ENCODE assay signal across 8 mouse cellular contexts in genomic region chr2:152805111-152805490, GRCm38 (mm10). TPM values are rescaled to one million over a fixed set of nuclear protein-coding genes. Genes with fewer than 3 reads are reported as not detected.
DNase-seq lines count a peak whose midpoint lies in the region; ATAC-seq and TF ChIP-seq lines count a peak whose summit lies in the region.

No protein-coding gene starts in this region.

- no peak for TF ChIP-seq CTCF in cerebellum, adult 2 months (IDR thresholded peaks at IDR 0.05; ENCODE audit: borderline replicate concordance, insufficient read depth, low read depth, low read length)
- TF ChIP-seq CTCF in kidney, postnatal 0 days (IDR thresholded peaks at IDR 0.05; ENCODE audit: low read depth), result no peak

- H3K4me3 ChIP-seq in cerebellum, adult 2 months (replicated peaks; ENCODE audit: insufficient read depth, low read depth, low read length), result no peak overlapping the region
- no peak overlapping the region for H3K4me3 ChIP-seq in kidney, postnatal 0 days (replicated peaks; ENCODE audit: low read depth, low read length)
- H3K4me3 ChIP-seq in embryonic facial prominence, embryonic 15.5 days (replicated peaks), result no peak overlapping the region
- no peak overlapping the region; the same call in 1 of the 2 replicates for H3K4me3 ChIP-seq in liver, embryonic 16.5 days (ENCODE audit: low read depth, low read length)

- WGBS in cerebellum, adult 2 months, result 20% methylated on average over 5 of the region's 5 CpGs
- 44% methylated on average over 5 of the region's 5 CpGs for WGBS in kidney, postnatal 0 days
- WGBS in embryonic facial prominence, embryonic 15.5 days, result 23% methylated on average over 5 of the region's 5 CpGs
- WGBS in liver, embryonic 16.5 days (ENCODE audit: insufficient replicate concordance), result 67% methylated on average over 5 of the region's 5 CpGs

- ATAC-seq in kidney, postnatal 0 days (replicated peaks; ENCODE audit: low FRiP score, low read depth), result no peak
- no peak for ATAC-seq in embryonic facial prominence, embryonic 15.5 days (ENCODE audit: insufficient number of reproducible peaks, low FRiP score, low TSS enrichment, low read depth)
- no peak for ATAC-seq in liver, embryonic 16.5 days (ENCODE audit: low read depth)

- H3K27ac ChIP-seq in cerebellum, adult 2 months (ENCODE audit: insufficient read depth, low read length), result peak overlapping the region; percentile 81
- peak overlapping the region; percentile 70 for H3K27ac ChIP-seq in kidney, postnatal 0 days
- H3K27ac ChIP-seq in embryonic facial prominence, embryonic 15.5 days (replicated peaks), result peak overlapping the region; percentile 68
- peak overlapping the region; percentile 79 for H3K27ac ChIP-seq in liver, embryonic 16.5 days (ENCODE audit: low read length)

- H3K9me3 ChIP-seq in kidney, postnatal 0 days (replicated peaks; ENCODE audit: low read length), result no peaks in the 10 kb centered on the region
- H3K9me3 ChIP-seq in embryonic facial prominence, embryonic 15.5 days (replicated peaks), result no peaks in the 10 kb centered on the region
- no peaks in the 10 kb centered on the region for H3K9me3 ChIP-seq in liver, embryonic 16.5 days (replicated peaks; ENCODE audit: control insufficient read depth, low read length)

- no peaks in the 10 kb centered on the region for H3K27me3 ChIP-seq in cerebellum, adult 2 months (ENCODE audit: control insufficient read depth, insufficient read depth, low read length)
- no peaks in the 10 kb centered on the region for H3K27me3 ChIP-seq in kidney, postnatal 0 days (ENCODE audit: insufficient read depth, low read length)
- H3K27me3 ChIP-seq in embryonic facial prominence, embryonic 15.5 days, result no peaks in the 10 kb centered on the region
- H3K27me3 ChIP-seq in liver, embryonic 16.5 days (ENCODE audit: control insufficient read depth, insufficient read depth, low read depth, low read length), result no peaks in the 10 kb centered on the region

- H3K36me3 ChIP-seq in kidney, postnatal 0 days (ENCODE audit: insufficient read depth, low read length), result 0 out of 2 replicates have a peak, but pooled peaks cover 3% of the 10 kb centered on the region
- H3K36me3 ChIP-seq in embryonic facial prominence, embryonic 15.5 days, result no peaks in the 10 kb centered on the region
- H3K36me3 ChIP-seq in liver, embryonic 16.5 days (ENCODE audit: control insufficient read depth, insufficient read depth), result no peaks in the 10 kb centered on the region; the same call in 1 of the 2 replicates

- H3K4me1 ChIP-seq in cerebellum, adult 2 months (ENCODE audit: control insufficient read depth, insufficient read depth, low read length), result peaks cover 48% of the 10 kb centered on the region
- H3K4me1 ChIP-seq in kidney, postnatal 0 days (replicated peaks; ENCODE audit: insufficient read depth, low read length), result peaks cover 24% of the 10 kb centered on the region
- H3K4me1 ChIP-seq in embryonic facial prominence, embryonic 15.5 days, result peaks cover 29% of the 10 kb centered on the region
- peaks cover 78% of the 10 kb centered on the region for H3K4me1 ChIP-seq in liver, embryonic 16.5 days (ENCODE audit: control insufficient read depth, low read depth, low read length)

- H3K4me2 ChIP-seq in kidney, postnatal 0 days (ENCODE audit: low read length), result no peak overlapping the region
- no peak overlapping the region for H3K4me2 ChIP-seq in embryonic facial prominence, embryonic 15.5 days (replicated peaks)
- H3K4me2 ChIP-seq in liver, embryonic 16.5 days (ENCODE audit: low read depth, low read length), result peak overlapping the region; percentile 42; the same call in 1 of the 2 replicates

- H3K9ac ChIP-seq in kidney, postnatal 0 days (ENCODE audit: low read depth, low read length), result no peak overlapping the region
- H3K9ac ChIP-seq in embryonic facial prominence, embryonic 15.5 days, result no peak overlapping the region
- H3K9ac ChIP-seq in liver, embryonic 16.5 days (ENCODE audit: low read depth, low read length), result peak overlapping the region; percentile 59; the same call in 1 of the 2 replicates

- TF ChIP-seq POLR2A in cerebellum, adult 2 months (IDR thresholded peaks at IDR 0.05; ENCODE audit: borderline replicate concordance, insufficient read depth, low read length), result no peak

- DNase-seq in cerebellum, adult 2 months, result no peak
- DNase-seq in cerebellum, adult 18-20 months, result no peak
- DNase-seq in kidney, postnatal 0 days (ENCODE audit: low spot score), result no peak
- DNase-seq in kidney, postnatal 4 days, result no peak
- no peak for DNase-seq in adrenal gland, postnatal 36 days
- DNase-seq in frontal cortex, adult 2 months (ENCODE audit: extremely low spot score in 1 of 2, low spot score in 1 of 2), result no peak

RNA-seq across cellular contexts. Expression of gene Bcl2l1, which starts 26.4 kb away (rescaled TPM):
- 141 and 142 TPM in 2 replicates for polyA plus RNA-seq in cerebellum, adult 2 months (2012; rRNA removed)
- 95.6 and 98.7 TPM in 2 replicates for polyA plus RNA-seq in kidney, postnatal 0 days (2015; fragmentation: Nextera tagmentation; extraction: Ambion mirVana)
- polyA plus RNA-seq in embryonic facial prominence, embryonic 15.5 days (2015; fragmentation: Nextera tagmentation; extraction: Ambion mirVana), result 99.1 and 99.7 TPM in 2 replicates
- polyA plus RNA-seq in liver, embryonic 16.5 days (2015; fragmentation: Nextera tagmentation; extraction: Ambion mirVana), result 213 and 241 TPM in 2 replicates
- total RNA-seq in adrenal gland, postnatal 36 days (2021), result 10 to 100 TPM; 58.2 to 93.9 TPM
- polyA plus RNA-seq in frontal cortex, adult 2 months (2012; rRNA removed), result 91.7 and 91.8 TPM in 2 replicates

RNA-seq across cellular contexts. Expression of gene Tpx2, which starts 42.7 kb away (rescaled TPM):
- polyA plus RNA-seq in cerebellum, adult 2 months (2012; rRNA removed), result 1.2 TPM in 2 replicates
- 37.3 and 41.4 TPM in 2 replicates for polyA plus RNA-seq in kidney, postnatal 0 days (2015; fragmentation: Nextera tagmentation; extraction: Ambion mirVana)
- polyA plus RNA-seq in embryonic facial prominence, embryonic 15.5 days (2015; fragmentation: Nextera tagmentation; extraction: Ambion mirVana), result 60.1 and 60.6 TPM in 2 replicates
- polyA plus RNA-seq in liver, embryonic 16.5 days (2015; fragmentation: Nextera tagmentation; extraction: Ambion mirVana), result 57.7 and 58.9 TPM in 2 replicates
- total RNA-seq in adrenal gland, postnatal 36 days (2021), result 1 to 10 TPM; 5.1 to 6.2 TPM
- 1.6 and 1.7 TPM in 2 replicates for polyA plus RNA-seq in frontal cortex, adult 2 months (2012; rRNA removed)

RNA-seq across cellular contexts. Expression of gene Cox4i2, which starts 51.1 kb away (rescaled TPM):
- polyA plus RNA-seq in cerebellum, adult 2 months (2012; rRNA removed), result 9.2 and 9.7 TPM in 2 replicates
- 15.8 and 16.3 TPM in 2 replicates for polyA plus RNA-seq in kidney, postnatal 0 days (2015; fragmentation: Nextera tagmentation; extraction: Ambion mirVana)
- polyA plus RNA-seq in embryonic facial prominence, embryonic 15.5 days (2015; fragmentation: Nextera tagmentation; extraction: Ambion mirVana), result 37.7 and 37.9 TPM in 2 replicates
- 0.95 and 1.4 TPM in 2 replicates for polyA plus RNA-seq in liver, embryonic 16.5 days (2015; fragmentation: Nextera tagmentation; extraction: Ambion mirVana)
- total RNA-seq in adrenal gland, postnatal 36 days (2021), result 1 to 10 TPM; 3.0 to 4.0 TPM
- 6.9 and 7.6 TPM in 2 replicates for polyA plus RNA-seq in frontal cortex, adult 2 months (2012; rRNA removed)

Comparison
In these comparisons a context has a peak if more than half of its experiments do, and no peak if none do; other contexts are left out.
1. RNA of gene Tpx2, which starts 42.7 kb away (polyA plus RNA-seq): 60.1 to 60.6 TPM in embryonic facial prominence, embryonic 15.5 days, 57.7 to 58.9 TPM in liver, embryonic 16.5 days and 37.3 to 41.4 TPM in kidney, postnatal 0 days; 1.6 to 1.7 TPM in frontal cortex, adult 2 months and 1.2 TPM in cerebellum, adult 2 months; every median in the first group is over 10 times any median in the second.
2. Peak in every context shown above with its lines, with median percentiles within 50 percentile points of each other: H3K27ac ChIP-seq.